Mouse (Mus musculus) liver (tissue): ENCODE data around the gene Pecam1.
"Not testable (repeated sequence)": the region's sequence is repeated elsewhere in the genome, so short reads cannot be mapped to it uniquely, and the experiment has no call there.

Experiments used
- DNase-seq: peaks from one replicate; pipeline ENCODE4 v3.0.0-alpha.2; 2020; ENCODE audit warnings: mixed read lengths

The Pecam1 gene

GRCm38 (mm10) chr11:106665328-106665727 is 85.1 kb downstream of the Pecam1 start:
- DNase-seq: no peak

DNA sequence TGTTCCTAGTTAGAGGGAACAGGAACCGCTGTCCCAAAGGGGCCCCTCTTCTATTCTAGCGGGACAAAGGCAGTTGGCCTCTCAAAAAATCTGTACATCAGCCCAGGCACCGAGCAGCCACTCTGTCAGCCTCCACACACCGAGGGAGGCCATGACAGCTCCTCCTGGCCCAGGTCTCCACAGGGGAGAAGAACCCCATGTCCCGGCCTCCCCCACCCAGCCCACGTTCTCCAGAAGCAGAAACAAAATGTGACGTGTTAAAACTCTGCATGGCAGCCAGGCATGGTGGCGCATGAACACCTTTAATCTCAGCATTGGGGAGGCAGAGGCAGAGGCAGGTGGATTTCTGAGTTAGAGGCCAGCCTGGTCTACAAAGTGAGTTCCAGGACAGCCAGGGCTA is 85.7 kb downstream of the Pecam1 start:
- DNase-seq: no peak

DNA sequence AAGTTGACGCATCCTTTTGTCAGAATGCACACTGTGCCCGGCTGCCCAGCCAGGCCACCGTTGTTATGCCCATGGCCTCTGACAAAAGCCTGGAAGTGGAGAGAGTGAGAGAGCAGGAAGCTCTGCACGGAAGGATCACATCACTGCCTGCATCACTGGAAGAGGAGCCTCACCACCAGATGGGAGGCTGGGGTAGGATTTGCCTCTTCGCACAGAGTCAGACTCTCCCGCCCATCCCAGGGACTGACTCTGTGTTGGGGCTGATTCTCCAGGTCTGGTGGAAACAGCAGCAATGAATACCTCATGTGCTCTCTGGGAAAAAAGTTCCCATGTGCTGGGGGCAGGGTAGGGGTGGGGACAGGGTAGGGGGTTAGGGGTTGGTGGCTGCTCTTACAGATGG is 86.6 kb downstream of the Pecam1 start:
- no peak for DNase-seq

- no peak for DNase-seq
Measured at GRCm38 (mm10) chr11:106662634-106663407, 87.6 kb downstream of the Pecam1 start.

DNA sequence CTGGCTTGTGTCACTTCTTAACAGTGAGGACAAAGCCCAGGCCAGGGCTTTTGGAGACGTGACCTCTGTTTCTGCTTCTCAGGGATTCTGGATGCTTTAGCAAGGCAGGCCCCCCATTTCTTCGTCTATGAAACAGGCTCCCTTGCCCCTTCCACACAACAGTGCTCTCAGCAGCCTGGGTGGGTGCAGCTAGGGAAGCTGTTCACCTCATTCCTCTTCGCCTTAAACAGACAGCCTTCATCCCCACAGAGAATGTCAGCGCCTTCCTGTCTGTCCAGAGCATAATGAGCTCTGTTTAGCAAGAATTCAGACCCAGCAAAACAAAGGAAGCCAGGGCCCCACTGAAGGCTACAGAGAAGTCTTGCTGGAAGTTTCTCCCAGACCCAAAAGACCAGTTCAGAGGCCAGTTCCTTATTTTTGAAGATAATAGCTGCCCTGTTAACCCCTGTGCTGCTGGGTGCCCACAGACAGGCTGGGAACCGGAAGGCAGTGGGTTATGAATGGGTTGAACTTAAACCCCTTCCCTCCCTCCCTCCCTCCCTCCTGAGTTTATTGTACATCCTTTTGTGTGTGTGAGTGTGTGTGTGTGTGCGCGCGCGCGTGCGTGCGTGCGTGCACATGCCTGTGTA is 89.9 kb downstream of the Pecam1 start:
- DNase-seq: peak; percentile 40

GRCm38 (mm10) chr11:106659598-106660295 is 90.7 kb downstream of the Pecam1 start:
- DNase-seq: no peak

DNA sequence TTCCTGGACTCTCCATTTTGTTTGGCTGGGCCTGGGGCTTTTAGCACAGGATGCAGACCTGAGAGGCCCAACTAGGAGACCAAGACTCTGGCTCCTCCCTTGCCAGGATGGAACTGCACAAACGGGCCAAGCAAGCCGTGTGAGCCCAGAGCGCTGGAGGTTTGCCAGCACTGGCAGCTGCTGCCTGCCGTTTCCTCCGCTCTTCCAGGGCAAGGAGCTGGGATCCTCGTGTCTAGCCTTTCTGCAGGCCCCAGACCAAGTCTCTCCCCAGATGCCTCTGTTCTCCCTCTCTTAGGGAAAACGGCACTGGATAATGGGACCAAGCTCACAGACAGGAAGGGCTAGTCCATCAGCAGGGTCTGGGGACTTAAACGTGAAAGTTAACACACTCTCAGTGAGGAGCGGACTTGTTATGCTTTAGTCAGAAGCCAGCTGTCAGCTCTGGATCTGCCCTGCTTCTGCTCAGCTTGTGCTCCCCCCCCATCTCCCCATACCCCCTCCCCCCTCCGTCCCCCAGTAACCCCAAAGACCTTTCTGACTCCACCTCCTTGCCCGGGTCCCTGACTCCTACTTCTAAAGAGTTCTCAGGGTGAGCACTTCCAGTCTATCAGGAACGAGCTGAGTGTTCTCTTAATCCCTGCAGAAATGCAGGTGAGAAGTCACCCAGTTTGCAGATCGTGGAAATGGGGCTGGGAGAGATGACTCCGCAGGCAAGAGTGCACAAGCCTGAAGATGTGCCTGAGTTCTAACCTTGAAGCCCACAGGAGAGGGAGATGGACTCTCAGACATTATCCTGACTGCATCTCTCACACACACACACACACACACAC is 92.2 kb downstream of the Pecam1 start:
- peak; percentile 52 for DNase-seq

- not testable (repeated sequence) for DNase-seq
Measured at GRCm38 (mm10) chr11:106656896-106657498, 93.4 kb downstream of the Pecam1 start.

DNA sequence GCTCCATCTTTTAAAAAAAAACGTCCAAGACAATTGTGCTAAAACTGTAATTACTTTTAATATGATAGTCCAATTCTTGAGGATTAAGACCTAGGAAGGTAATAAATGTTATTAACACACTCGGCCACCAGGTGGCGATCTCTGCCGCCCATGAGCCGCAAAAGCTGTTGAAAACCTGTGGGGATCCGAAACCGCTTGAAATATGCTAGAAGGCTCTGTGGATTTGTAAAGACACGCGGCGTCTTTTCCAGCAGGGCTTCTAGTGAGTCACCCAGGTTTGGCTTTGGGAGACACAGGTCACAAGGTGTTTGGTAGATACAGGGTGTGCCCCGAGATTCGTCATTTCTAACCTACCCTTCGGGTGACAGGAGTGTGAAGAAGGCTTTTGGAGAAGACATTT is 102.1 kb downstream of the Pecam1 start:
- peak; percentile 72 for DNase-seq

DNA sequence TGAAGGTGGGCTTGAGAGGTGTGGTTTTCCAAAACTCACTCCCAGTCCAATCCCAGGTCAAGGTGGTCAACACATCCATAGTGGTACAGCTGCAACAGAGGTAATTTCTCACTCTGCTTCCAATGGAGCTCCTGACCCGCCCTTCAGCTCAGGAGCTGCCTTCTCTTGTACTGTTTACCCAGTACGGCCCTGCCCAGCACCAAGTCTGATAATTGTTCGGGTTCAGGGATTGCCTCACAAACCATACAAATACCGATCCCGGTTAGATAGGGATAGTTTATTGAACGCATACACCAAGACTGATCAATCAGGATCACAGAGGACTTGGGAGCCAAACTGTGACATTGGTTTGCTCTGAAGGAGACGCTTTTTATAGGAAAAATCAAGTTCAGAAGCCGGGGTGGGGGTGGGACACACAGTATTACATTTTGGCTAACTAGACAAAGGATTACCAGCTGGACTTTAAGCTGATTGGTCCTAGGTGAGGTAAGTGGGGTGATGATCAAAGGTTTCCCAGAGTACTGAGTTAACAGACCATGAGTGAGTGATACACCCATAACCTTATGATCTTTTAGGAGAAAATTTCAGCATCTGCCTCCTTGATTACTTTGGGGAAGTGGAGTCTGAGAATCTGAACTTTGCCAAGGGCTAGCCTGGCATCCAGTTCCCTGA is 107.3 kb downstream of the Pecam1 start:
- DNase-seq: no peak

DNA sequence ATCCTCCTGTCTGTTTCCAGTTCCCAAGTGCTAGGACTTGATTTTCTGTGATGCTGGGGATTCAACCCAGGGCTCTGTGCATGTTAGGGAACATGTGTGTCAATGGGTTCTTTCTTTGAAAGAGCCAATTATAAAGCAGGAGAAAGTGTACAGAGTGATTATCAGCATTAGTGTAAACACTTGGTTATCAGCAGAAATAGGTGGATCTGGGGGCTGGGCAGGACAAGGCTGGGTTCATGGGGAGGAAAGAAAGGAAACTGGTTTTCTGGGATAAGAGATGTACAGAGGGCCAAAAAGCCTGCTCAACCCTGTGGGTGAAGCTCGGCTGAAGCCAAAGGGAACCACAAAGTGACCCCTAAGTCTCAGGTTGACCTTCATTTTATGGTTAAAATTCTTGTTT is 108.8 kb downstream of the Pecam1 start:
- no peak for DNase-seq

- DNase-seq: peak; percentile 34
Measured at GRCm38 (mm10) chr11:106640059-106640458, 110.4 kb downstream of the Pecam1 start.

DNA sequence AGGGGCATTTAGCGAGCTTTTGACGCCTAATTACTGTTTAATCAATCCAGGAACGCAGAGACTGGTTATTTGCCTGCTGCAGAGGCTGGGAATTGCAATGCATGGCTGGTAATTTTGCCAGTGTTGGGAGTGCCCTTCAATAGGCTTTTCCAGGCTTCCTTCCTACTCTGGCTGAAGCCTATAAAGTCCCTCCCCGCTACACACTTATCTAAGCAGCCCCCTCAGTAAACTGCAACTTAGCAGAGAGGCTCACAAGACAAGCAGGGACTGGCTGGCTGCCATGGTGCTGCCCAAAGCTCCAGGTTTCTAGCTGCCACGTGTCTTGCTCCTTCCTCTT is 111.1 kb downstream of the Pecam1 start:
- DNase-seq: no peak

GRCm38 (mm10) chr11:106638551-106639355 is 111.7 kb downstream of the Pecam1 start:
- no peak for DNase-seq

GRCm38 (mm10) chr11:106637754-106638153 is 112.7 kb downstream of the Pecam1 start:
- DNase-seq: no peak

DNA sequence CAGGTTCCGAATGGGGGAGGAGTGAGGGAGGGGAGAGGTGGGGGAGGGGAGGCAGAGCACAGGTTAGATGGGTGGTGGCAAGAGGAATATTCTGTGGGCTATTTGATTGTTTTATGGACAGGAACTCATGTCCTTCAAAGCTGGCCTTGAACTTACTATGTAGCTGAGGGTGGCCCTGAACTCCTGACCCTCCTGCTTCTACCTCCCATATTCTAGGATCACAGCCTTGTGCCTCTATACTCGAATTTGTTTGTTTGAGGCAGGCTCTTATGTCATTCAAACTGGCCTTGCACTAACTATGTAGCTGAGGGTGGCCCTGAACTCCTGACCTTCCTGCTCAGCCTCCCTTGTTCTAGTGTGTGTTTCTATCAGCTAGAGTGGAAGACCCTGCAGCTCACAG is 114.5 kb downstream of the Pecam1 start:
- no peak for DNase-seq

- not testable (repeated sequence) for DNase-seq
Measured at GRCm38 (mm10) chr11:106634175-106634574, 116.3 kb downstream of the Pecam1 start.

DNA sequence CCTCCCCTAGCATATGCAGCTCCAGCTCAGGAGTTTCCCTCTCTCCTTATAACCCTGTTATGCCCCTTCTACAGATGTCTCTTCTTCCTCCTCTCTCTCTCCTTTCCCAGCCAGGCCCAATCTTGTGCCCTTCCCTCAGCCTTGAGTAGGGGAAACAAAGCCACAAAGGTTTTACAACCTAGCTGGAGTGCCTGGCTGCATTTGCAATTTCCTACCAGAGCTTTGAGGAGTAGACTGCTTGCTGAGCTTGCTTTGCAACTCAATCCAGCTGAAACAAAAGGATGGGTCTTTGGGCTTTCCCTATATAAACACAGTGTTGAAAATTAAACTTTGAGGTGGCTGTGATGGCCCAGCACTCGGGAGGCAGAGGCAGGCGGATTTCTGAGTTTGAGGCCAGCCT is 117.0 kb downstream of the Pecam1 start:
- no peak for DNase-seq

DNA sequence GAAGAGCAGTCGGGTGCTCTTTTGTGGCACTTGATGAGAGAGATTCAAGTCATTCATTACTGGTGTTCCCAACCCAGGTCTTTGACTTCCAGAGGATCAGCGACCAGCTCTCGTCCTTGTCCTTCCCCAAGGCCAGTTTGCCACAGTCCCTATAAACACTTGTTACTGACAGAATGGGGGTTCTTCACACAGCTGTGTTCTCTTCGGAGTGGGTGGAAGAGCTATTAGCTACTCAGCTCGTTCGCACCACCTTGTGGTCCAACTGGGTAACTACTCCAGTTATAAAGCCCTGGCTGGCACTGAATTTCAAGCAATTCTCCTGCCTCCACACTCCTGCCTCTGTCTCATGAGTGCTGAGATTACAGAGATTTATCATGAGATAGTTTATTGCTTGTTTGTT is 122.7 kb downstream of the Pecam1 start:
- DNase-seq: peak; percentile 69

- no peak for DNase-seq
Measured at GRCm38 (mm10) chr11:106625577-106625976, 124.9 kb downstream of the Pecam1 start.

- DNase-seq: no peak
Measured at GRCm38 (mm10) chr11:106623629-106624028, 126.8 kb downstream of the Pecam1 start.
